Mouse (Mus musculus) myocyte (in vitro differentiated cells): Measurements from ENCODE around the gene Plekhh2. TPM values are rescaled to one million over a fixed set of nuclear protein-coding genes. Genes with fewer than 3 reads are reported as not detected.

ENCODE experiments used
- H3K27me3 ChIP-seq: one replicate; pipeline ENCODE4 v1.6.1; 2011; ENCODE audit not compliant: control insufficient read depth, insufficient read depth, insufficient read length
- H3K36me3 ChIP-seq: one replicate; pipeline ENCODE4 v1.6.1; 2011; ENCODE audit not compliant: control insufficient read depth, insufficient read depth
- H3K4me2 ChIP-seq: one replicate; pipeline ENCODE4 v1.6.1; 2011; ENCODE audit warnings: low read depth, control low read depth
- H3K4me3 ChIP-seq: one replicate; pipeline ENCODE4 v1.5.1; 2011; ENCODE audit warnings: mild to moderate bottlenecking, control low read depth, moderate library complexity
- H3K79me2 ChIP-seq: one replicate; pipeline ENCODE4 v1.6.1; 2011; ENCODE audit not compliant: control insufficient read depth, insufficient read depth
- H3ac ChIP-seq: one replicate; pipeline ENCODE4 v1.6.1; 2011; ENCODE audit not compliant: control insufficient read depth, insufficient read length
- CEBPB ChIP-seq: IDR thresholded peaks from 2 replicates; pipeline ENCODE4 v1.6.1; 2011; ENCODE audit warnings: mild to moderate bottlenecking, moderate library complexity; ENCODE audit not compliant: poor library complexity, insufficient read depth, severe bottlenecking
- E2F4 ChIP-seq: IDR thresholded peaks from one replicate; pipeline ENCODE4 v1.6.1; 2011; ENCODE audit warnings: mild to moderate bottlenecking, control low read depth, moderate library complexity; ENCODE audit not compliant: insufficient read depth
- MAX ChIP-seq: IDR thresholded peaks from one replicate; pipeline ENCODE4 v1.6.1; 2011; ENCODE audit warnings: low read depth, mild to moderate bottlenecking, control low read depth
- MYOD1 ChIP-seq, 3 experiments: IDR thresholded peaks; one replicate each; pipeline ENCODE4 v1.6.1; 2011; ENCODE audit warnings: control low read depth in 2 of 3, low read depth in 2 of 3, mild to moderate bottlenecking in 2 of 3, moderate library complexity in 1 of 3; ENCODE audit not compliant: insufficient read length in 2 of 3, control insufficient read depth in 1 of 3
- MYOG ChIP-seq, 3 experiments: IDR thresholded peaks; one replicate each; pipeline ENCODE4 v1.6.1; 2011; ENCODE audit warnings: control low read depth in 2 of 3, low read depth in 2 of 3, mild to moderate bottlenecking in 2 of 3; ENCODE audit not compliant: insufficient read length in 2 of 3, control insufficient read depth in 1 of 3, insufficient read depth in 1 of 3
- POLR2A ChIP-seq: IDR thresholded peaks from one replicate; pipeline ENCODE4 v1.6.1; 2011; ENCODE audit warnings: low read depth, mild to moderate bottlenecking, control low read depth, moderate library complexity; ENCODE audit not compliant: insufficient read length
- POLR2AphosphoS2 ChIP-seq: IDR thresholded peaks from one replicate; pipeline ENCODE4 v1.6.1; 2011; ENCODE audit warnings: low read depth, control low read depth; ENCODE audit not compliant: insufficient read length
- REST ChIP-seq: IDR thresholded peaks from one replicate; pipeline ENCODE4 v1.6.1; 2011; ENCODE audit warnings: mild to moderate bottlenecking, control low read depth, moderate library complexity; ENCODE audit not compliant: insufficient read depth, insufficient read length
- SRF ChIP-seq: IDR thresholded peaks from one replicate; pipeline ENCODE4 v1.6.1; 2011; ENCODE audit warnings: low read depth; ENCODE audit not compliant: control insufficient read depth, insufficient read length
- TCF12 ChIP-seq: IDR thresholded peaks from one replicate; pipeline ENCODE4 v1.6.1; 2011; ENCODE audit warnings: mild to moderate bottlenecking, control low read depth; ENCODE audit not compliant: poor library complexity, insufficient read depth, severe bottlenecking
- TCF3 ChIP-seq: IDR thresholded peaks from one replicate; pipeline ENCODE4 v1.6.1; 2011; ENCODE audit warnings: low read depth, control low read depth; ENCODE audit not compliant: insufficient read length
- USF1 ChIP-seq: IDR thresholded peaks from one replicate; pipeline ENCODE4 v1.6.1; 2011; ENCODE audit warnings: low read depth, mild to moderate bottlenecking, control low read depth, moderate library complexity
- polyA plus RNA-seq: library from polyadenylated mRNA; unstranded; fragments of >200 nt; fragmentation: generic; extraction: Trizol; gene quantifications from one replicate; pipeline ENCODE4 v1.2.1, GENCODE M21; 2012; ENCODE audit warnings: missing spikeins

Plekhh2 gene
- polyA plus RNA-seq, 1 experiment = 6.4 TPM

DNA sequence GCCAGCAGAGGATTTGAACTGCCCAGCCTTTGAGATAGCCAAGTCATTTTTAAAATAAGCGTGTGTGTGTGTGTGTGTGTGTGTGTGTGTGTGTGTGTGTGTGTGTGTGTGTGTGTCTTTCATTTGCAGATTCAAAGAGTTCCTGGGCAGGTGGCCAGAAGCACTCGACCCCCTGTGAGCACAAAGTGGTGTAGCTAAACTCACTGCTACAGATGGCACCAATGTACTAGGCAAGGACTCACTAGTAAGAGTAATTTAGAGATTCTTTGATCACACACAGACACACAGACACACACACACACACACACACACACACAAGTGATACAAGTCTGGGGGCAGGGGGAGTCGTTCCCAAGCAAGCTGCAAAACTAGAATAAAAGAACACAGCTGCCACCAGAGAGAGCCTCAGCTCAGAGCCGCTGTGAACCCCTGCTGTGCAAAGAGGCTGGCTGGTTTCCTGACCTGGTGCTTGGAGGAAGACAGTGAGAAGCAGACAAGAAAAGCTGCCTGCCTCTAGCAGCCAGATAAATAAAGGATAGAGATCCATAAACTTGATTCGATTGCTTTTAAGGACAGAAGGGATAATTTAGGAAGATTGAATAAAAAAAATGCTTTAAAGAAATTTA, 19.3 kb upstream of the Plekhh2 start:
- no peaks in the 10 kb centered on the region for H3K79me2 ChIP-seq
- H3K4me2 ChIP-seq = no peak overlapping the region
- H3ac ChIP-seq = no peak overlapping the region
- TF ChIP-seq REST = no peak
- no peak for TF ChIP-seq SRF
- no peak for TF ChIP-seq USF1
- no peak for TF ChIP-seq MAX
- TF ChIP-seq POLR2AphosphoS2 = no peak
- TF ChIP-seq MYOD1 (IDR thresholded peaks at IDR 0.05; ENCODE audit: control insufficient read depth in 1 of 3, insufficient read length in 2 of 3, low read depth in 2 of 3) = no peak
- no peak for TF ChIP-seq E2F4
- TF ChIP-seq POLR2A = no peak
- no peak for TF ChIP-seq CEBPB
- no peak for TF ChIP-seq TCF12
- no peak for TF ChIP-seq MYOG (IDR thresholded peaks at IDR 0.05; ENCODE audit: control insufficient read depth in 1 of 3, insufficient read depth in 1 of 3, insufficient read length in 2 of 3, low read depth in 2 of 3)
- no peak for TF ChIP-seq TCF3
- H3K27me3 ChIP-seq = no peaks in the 10 kb centered on the region
- H3K36me3 ChIP-seq = no peaks in the 10 kb centered on the region
- H3K4me3 ChIP-seq = no peak overlapping the region

DNA sequence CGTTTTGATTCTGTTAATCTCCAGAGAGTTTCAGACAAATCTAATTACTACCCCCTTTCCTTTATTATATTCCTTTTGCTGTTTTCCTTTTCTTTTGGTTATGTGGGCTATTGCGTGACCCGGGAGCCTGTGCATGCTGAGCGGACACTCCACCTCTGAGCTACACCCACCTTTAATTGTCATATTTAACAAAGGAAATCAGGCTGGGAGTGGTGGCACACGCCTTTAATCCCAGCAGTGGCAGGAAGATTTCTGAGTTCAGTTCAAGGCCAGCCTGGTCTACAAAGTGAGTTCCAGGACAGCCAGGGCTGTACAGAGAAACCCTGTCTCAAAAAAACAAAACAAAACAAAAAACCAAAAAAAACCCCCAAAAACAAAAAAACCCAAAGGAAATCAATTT, 14.7 kb upstream of the Plekhh2 start:
- no peaks in the 10 kb centered on the region for H3K27me3 ChIP-seq
- no peak overlapping the region for H3K4me3 ChIP-seq
- H3K4me2 ChIP-seq = no peak overlapping the region
- no peak for TF ChIP-seq TCF12
- TF ChIP-seq POLR2AphosphoS2 = no peak
- TF ChIP-seq USF1 = no peak
- TF ChIP-seq TCF3 = no peak
- TF ChIP-seq POLR2A = no peak
- no peak for TF ChIP-seq MYOG (IDR thresholded peaks at IDR 0.05; ENCODE audit: control insufficient read depth in 1 of 3, insufficient read depth in 1 of 3, insufficient read length in 2 of 3, low read depth in 2 of 3)
- no peaks in the 10 kb centered on the region for H3K79me2 ChIP-seq
- H3ac ChIP-seq = no peak overlapping the region
- H3K36me3 ChIP-seq = no peaks in the 10 kb centered on the region

DNA sequence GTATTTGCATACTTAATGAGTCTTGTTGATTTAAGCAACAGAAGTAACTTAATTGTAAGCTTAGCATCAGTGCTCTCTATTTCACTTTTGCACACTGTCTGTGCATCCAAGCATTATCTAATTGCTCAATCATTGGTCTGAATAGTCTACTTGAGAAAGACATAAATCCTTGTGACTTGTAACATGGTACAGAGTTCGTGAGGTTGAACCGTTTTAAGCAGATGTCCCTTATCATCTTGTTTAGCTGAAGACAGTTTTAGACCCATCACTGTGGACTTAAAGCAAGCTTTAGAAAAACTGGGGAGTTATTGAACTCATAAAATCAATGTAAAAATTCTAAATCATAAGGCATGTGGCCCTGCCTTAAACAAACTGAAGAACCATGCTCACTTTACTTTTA, 14.1 kb upstream of the Plekhh2 start:
- Histone ChIP-seq H3ac (no peak overlapping the region), H3K79me2 (no peaks in the 10 kb centered on the region), H3K36me3 (no peaks in the 10 kb centered on the region), H3K27me3 (no peaks in the 10 kb centered on the region), H3K4me3 (no peak overlapping the region), H3K4me2 (no peak overlapping the region)
- no peak for TF ChIP-seq USF1
- no peak for TF ChIP-seq MYOD1 (IDR thresholded peaks at IDR 0.05; ENCODE audit: control insufficient read depth in 1 of 3, insufficient read length in 2 of 3, low read depth in 2 of 3)
- TF ChIP-seq TCF3 = no peak
- no peak for TF ChIP-seq MAX
- TF ChIP-seq SRF = no peak
- no peak for TF ChIP-seq MYOG (IDR thresholded peaks at IDR 0.05; ENCODE audit: control insufficient read depth in 1 of 3, insufficient read depth in 1 of 3, insufficient read length in 2 of 3, low read depth in 2 of 3)
- TF ChIP-seq CEBPB = no peak
- no peak for TF ChIP-seq E2F4
- no peak for TF ChIP-seq REST
- TF ChIP-seq POLR2A = no peak
- no peak for TF ChIP-seq TCF12
- TF ChIP-seq POLR2AphosphoS2 = no peak

DNA sequence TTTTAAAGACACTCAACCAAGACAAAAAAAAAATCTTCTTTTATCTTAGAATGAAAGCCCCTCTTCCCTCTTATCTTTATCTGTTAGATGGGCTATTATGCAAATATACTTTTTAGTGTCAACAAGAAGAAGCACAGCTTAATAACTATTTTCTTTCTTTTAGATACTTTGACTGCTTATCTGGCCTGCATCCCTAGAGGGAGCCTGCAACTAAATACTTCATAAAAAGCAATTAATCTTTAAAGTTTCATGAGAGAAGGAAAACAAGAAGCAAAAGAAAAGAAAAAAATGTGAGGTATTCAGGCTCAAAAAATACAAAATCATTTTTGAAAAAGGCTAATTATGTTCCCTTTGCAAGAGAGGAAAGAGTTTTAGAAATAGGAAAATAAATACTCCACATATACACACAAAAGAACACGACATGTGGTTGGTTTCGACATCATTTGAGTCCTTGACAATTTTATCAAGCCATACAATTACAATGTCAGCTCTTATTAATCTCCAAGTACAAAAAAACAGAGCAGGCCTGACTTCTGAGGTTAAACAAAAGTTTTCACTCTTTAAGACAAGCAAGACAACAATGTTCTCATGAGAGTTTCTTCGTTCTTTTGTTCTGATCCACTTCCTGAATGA, 13.6 kb upstream of the Plekhh2 start:
- TF ChIP-seq TCF3 (no peak), MYOD1 (IDR thresholded peaks at IDR 0.05; ENCODE audit: control insufficient read depth in 1 of 3, insufficient read length in 2 of 3, low read depth in 2 of 3) (no peak), REST (no peak), USF1 (no peak)
- H3ac ChIP-seq = no peak overlapping the region
- H3K4me3 ChIP-seq = no peak overlapping the region
- no peaks in the 10 kb centered on the region for H3K27me3 ChIP-seq
- no peaks in the 10 kb centered on the region for H3K79me2 ChIP-seq
- H3K36me3 ChIP-seq = no peaks in the 10 kb centered on the region
- no peak overlapping the region for H3K4me2 ChIP-seq

DNA sequence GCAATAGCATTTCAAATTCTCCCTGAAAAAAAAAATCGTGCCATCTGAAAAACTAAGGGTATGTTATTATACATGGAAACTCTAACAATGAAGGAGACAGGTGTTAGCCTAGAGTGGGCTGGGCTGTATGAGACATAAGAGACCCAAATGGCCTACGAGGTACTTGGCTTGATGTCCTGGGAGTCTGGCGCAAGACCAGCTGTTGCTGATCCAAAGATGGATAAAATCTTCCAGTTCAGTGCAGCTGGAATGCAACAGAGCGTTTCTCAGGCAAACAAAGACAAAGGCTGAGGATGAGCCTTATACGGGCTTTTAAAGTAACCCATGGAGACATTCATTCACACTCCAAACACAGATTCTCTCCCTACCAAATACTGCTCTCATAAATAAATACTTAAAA, 13.1 kb upstream of the Plekhh2 start:
- Histone ChIP-seq H3K79me2 (no peaks in the 10 kb centered on the region), H3ac (no peak overlapping the region), H3K4me2 (peak overlapping the region; percentile 0), H3K27me3 (no peaks in the 10 kb centered on the region), H3K36me3 (no peaks in the 10 kb centered on the region), H3K4me3 (no peak overlapping the region)
- TF ChIP-seq MAX (no peak), MYOD1 (IDR thresholded peaks at IDR 0.05; ENCODE audit: control insufficient read depth in 1 of 3, insufficient read length in 2 of 3, low read depth in 2 of 3) (peak in 1 of 3 experiments; percentile 53), MYOG (IDR thresholded peaks at IDR 0.05; ENCODE audit: control insufficient read depth in 1 of 3, insufficient read depth in 1 of 3, insufficient read length in 2 of 3, low read depth in 2 of 3) (peak in 1 of 3 experiments; percentile 5)
